Mouse (Mus musculus) intestine, embryonic 15.5 days (tissue): ENCODE results near the gene Ubqln4. TPM values are rescaled to one million over a fixed set of nuclear protein-coding genes. Genes with fewer than 3 reads are reported as not detected.

ENCODE experiments used
- ATAC-seq: fragments of 200-750 bp; cut with Nextera tagmentation; 2 replicates; pipeline ENCODE4 v1.8.0; 2017; ENCODE audit warnings: moderate TSS enrichment, moderate library complexity
- H3K27ac ChIP-seq: fragments of 300-500 bp; sonication (generic); 2 replicates; pipeline ENCODE4 v1.5.1; 2015; ENCODE audit warnings: mild to moderate bottlenecking, inconsistent platforms
- H3K27me3 ChIP-seq: fragments of 300-500 bp; sonication (generic); replicated peaks from 2 replicates; pipeline ENCODE4 v1.6.1; 2015; ENCODE audit warnings: inconsistent platforms
- H3K36me3 ChIP-seq: fragments of 300-500 bp; sonication (generic); 2 replicates; pipeline ENCODE4 v1.6.1; 2015; ENCODE audit warnings: inconsistent platforms
- H3K4me1 ChIP-seq: fragments of 300-500 bp; sonication (generic); replicated peaks from 2 replicates; pipeline ENCODE4 v1.6.1; 2015; ENCODE audit warnings: inconsistent platforms
- H3K4me2 ChIP-seq: fragments of 300-500 bp; sonication (generic); replicated peaks from 2 replicates; pipeline ENCODE4 v1.6.1; 2015; ENCODE audit warnings: mild to moderate bottlenecking, inconsistent platforms
- H3K4me3 ChIP-seq: fragments of 300-500 bp; sonication (generic); replicated peaks from 2 replicates; pipeline ENCODE4 v1.5.1; 2015; ENCODE audit warnings: inconsistent platforms
- H3K9ac ChIP-seq: fragments of 300-500 bp; sonication (generic); 2 replicates; pipeline ENCODE4 v1.6.1; 2015; ENCODE audit warnings: inconsistent platforms
- H3K9me3 ChIP-seq: fragments of 300-500 bp; sonication (generic); 2 replicates; pipeline ENCODE4 v1.6.1; 2016; ENCODE audit warnings: inconsistent platforms
- WGBS: fragments of 180-500 bp; shearing (Covaris S2); methylation state at CpG from one replicate; pipeline ENCODE4 v1.1.7; 2015; 5-methylcytosine and 5-hydroxymethylcytosine counted together
- polyA plus RNA-seq: library from polyadenylated mRNA; unstranded; fragments of >200 nt; fragmentation: Nextera tagmentation; extraction: Ambion mirVana; gene quantifications from 2 replicates; pipeline ENCODE4 v1.2.1, GENCODE M21; 2015

Ubqln4 gene
- 43.6 and 43.7 TPM in 2 replicates for polyA plus RNA-seq

- Histone ChIP-seq H3K27me3 (no peaks in the 10 kb centered on the region), H3K4me2 (peak within 1 kb of the TSS; percentile 85), H3K4me1 (peaks cover 20% of the 10 kb centered on the region; the same call in 1 of the 2 replicates), H3K27ac (peak within 1 kb of the TSS; percentile 94), H3K4me3 (peak within 1 kb of the TSS; percentile 85), H3K9me3 (no peaks in the 10 kb centered on the region), H3K9ac (peak within 1 kb of the TSS; percentile 93), H3K36me3 (peaks cover 14% of the 10 kb centered on the region; the same call in 1 of the 2 replicates)
- peak; percentile 91 for ATAC-seq
- WGBS, result 1% methylated on average over 31 of the region's 37 CpGs
These were observed at the start of gene Ubqln4 for GRCm38 (mm10) chr3:88553525-88553879. Gene Ubqln4, plus strand, starts transcription at chr3:88553758.

GRCm38 (mm10) chr3:88503881-88504746 is 49.4 kb upstream of the Ubqln4 start:
- Histone ChIP-seq H3K4me2 (peak overlapping the region; percentile 100), H3K27ac (peak overlapping the region; percentile 66), H3K9me3 (no peaks in the 10 kb centered on the region), H3K36me3 (no peaks in the 10 kb centered on the region), H3K9ac (no peak overlapping the region), H3K4me1 (peaks cover 32% of the 10 kb centered on the region), H3K4me3 (no peak overlapping the region), H3K27me3 (0 out of 2 replicates have a peak, but pooled peaks cover 2% of the 10 kb centered on the region)
- 47% methylated on average over 8 of the region's 8 CpGs for WGBS
- ATAC-seq, result no peak

GRCm38 (mm10) chr3:88505081-88505480 is 48.5 kb upstream of the Ubqln4 start:
- WGBS, result 76% methylated on average over 6 of the region's 6 CpGs
- Histone ChIP-seq H3K36me3 (no peaks in the 10 kb centered on the region), H3K9me3 (no peaks in the 10 kb centered on the region), H3K27ac (no peak overlapping the region), H3K27me3 (0 out of 2 replicates have a peak, but pooled peaks cover 2% of the 10 kb centered on the region), H3K4me2 (no peak overlapping the region), H3K9ac (no peak overlapping the region), H3K4me1 (peaks cover 39% of the 10 kb centered on the region), H3K4me3 (no peak overlapping the region)
- ATAC-seq, result no peak

GRCm38 (mm10) chr3:88505765-88506164 is 47.8 kb upstream of the Ubqln4 start:
- H3K27ac ChIP-seq, result no peak overlapping the region
- no peak overlapping the region for H3K4me3 ChIP-seq
- no peak overlapping the region for H3K4me2 ChIP-seq
- peaks cover 39% of the 10 kb centered on the region for H3K4me1 ChIP-seq
- 0 out of 2 replicates have a peak, but pooled peaks cover 2% of the 10 kb centered on the region for H3K27me3 ChIP-seq
- no peaks in the 10 kb centered on the region for H3K36me3 ChIP-seq
- H3K9ac ChIP-seq, result no peak overlapping the region
- WGBS, result 57% methylated on average over 7 of the region's 7 CpGs
- ATAC-seq, result no peak
- no peaks in the 10 kb centered on the region for H3K9me3 ChIP-seq

GRCm38 (mm10) chr3:88509250-88509649 is 44.3 kb upstream of the Ubqln4 start:
- Histone ChIP-seq H3K9me3 (no peaks in the 10 kb centered on the region), H3K27ac (peak overlapping the region; percentile 90), H3K4me1 (peaks cover 47% of the 10 kb centered on the region), H3K36me3 (no peaks in the 10 kb centered on the region), H3K27me3 (0 out of 2 replicates have a peak, but pooled peaks cover 2% of the 10 kb centered on the region), H3K4me2 (peak overlapping the region; percentile 74), H3K4me3 (peak overlapping the region; percentile 38), H3K9ac (peak overlapping the region; percentile 33; the same call in 1 of the 2 replicates)
- 64% methylated on average over 3 of the region's 3 CpGs for WGBS
- ATAC-seq, result no peak

- Histone ChIP-seq H3K4me2 (peak within 1 kb of the TSS; percentile 74), H3K4me1 (peaks cover 51% of the 10 kb centered on the region), H3K36me3 (no peaks in the 10 kb centered on the region), H3K27ac (peak within 1 kb of the TSS; percentile 90), H3K9ac (peak within 1 kb of the TSS; percentile 48), H3K9me3 (no peaks in the 10 kb centered on the region), H3K4me3 (peak within 1 kb of the TSS; percentile 38), H3K27me3 (0 out of 2 replicates have a peak, but pooled peaks cover 2% of the 10 kb centered on the region)
- ATAC-seq, result peak; percentile 93
- under 1% methylated on average over 31 of the region's 31 CpGs for WGBS
These were observed 43.7 kb upstream of the Ubqln4 start, which contains the start of gene Lmna for GRCm38 (mm10) chr3:88509692-88510420. Gene Lmna, minus strand, starts transcription at chr3:88509956.

- Histone ChIP-seq H3K27ac (peak overlapping the region; percentile 90), H3K4me2 (peak overlapping the region; percentile 74), H3K4me3 (peak overlapping the region; percentile 38), H3K9me3 (no peaks in the 10 kb centered on the region), H3K36me3 (no peaks in the 10 kb centered on the region), H3K9ac (peak overlapping the region; percentile 48; the same call in 1 of the 2 replicates), H3K27me3 (0 out of 2 replicates have a peak, but pooled peaks cover 2% of the 10 kb centered on the region), H3K4me1 (peaks cover 56% of the 10 kb centered on the region)
- whole genome bisulfite sequencing, result 46% methylated on average over 13 of the region's 13 CpGs
- no peak for ATAC-seq
These were observed 42.9 kb upstream of the Ubqln4 start for GRCm38 (mm10) chr3:88510421-88511289.

- no peaks in the 10 kb centered on the region for H3K36me3 ChIP-seq
- no peak for ATAC-seq
- no peak overlapping the region for H3K4me2 ChIP-seq
- H3K4me1 ChIP-seq, result peaks cover 58% of the 10 kb centered on the region
- peak overlapping the region; percentile 51; the same call in 1 of the 2 replicates for H3K27ac ChIP-seq
- 40% methylated on average over 4 of the region's 4 CpGs for WGBS
- H3K27me3 ChIP-seq, result 0 out of 2 replicates have a peak, but pooled peaks cover 2% of the 10 kb centered on the region
- H3K9ac ChIP-seq, result no peak overlapping the region
- H3K4me3 ChIP-seq, result no peak overlapping the region
- H3K9me3 ChIP-seq, result no peaks in the 10 kb centered on the region
These were observed 42.0 kb upstream of the Ubqln4 start for GRCm38 (mm10) chr3:88511559-88511958.

GRCm38 (mm10) chr3:88512141-88512895 is 41.2 kb upstream of the Ubqln4 start:
- Histone ChIP-seq H3K36me3 (no peaks in the 10 kb centered on the region), H3K4me1 (peaks cover 58% of the 10 kb centered on the region), H3K27ac (peak overlapping the region; percentile 51), H3K4me3 (no peak overlapping the region), H3K9ac (no peak overlapping the region; the same call in 1 of the 2 replicates), H3K4me2 (peak overlapping the region; percentile 31; the same call in 1 of the 2 replicates), H3K27me3 (no peaks in the 10 kb centered on the region), H3K9me3 (no peaks in the 10 kb centered on the region)
- ATAC-seq, result peak; percentile 10; the same call in 1 of the 2 replicates
- WGBS, result 41% methylated on average over 6 of the region's 6 CpGs

GRCm38 (mm10) chr3:88512896-88513545 is 40.5 kb upstream of the Ubqln4 start:
- Histone ChIP-seq H3K36me3 (no peaks in the 10 kb centered on the region), H3K9ac (no peak overlapping the region; the same call in 1 of the 2 replicates), H3K27me3 (no peaks in the 10 kb centered on the region), H3K9me3 (no peaks in the 10 kb centered on the region), H3K27ac (peak overlapping the region; percentile 51), H3K4me3 (no peak overlapping the region), H3K4me1 (peaks cover 58% of the 10 kb centered on the region), H3K4me2 (peak overlapping the region; percentile 31; the same call in 1 of the 2 replicates)
- no peak for ATAC-seq
- WGBS, result 36% methylated on average over 12 of the region's 15 CpGs
